Mouse (Mus musculus) fibroblast of lung, adult 2 months (primary cell): ENCODE data around the gene Rpl3l.

Experiments used
- DNase-seq: peaks from one replicate; pipeline ENCODE4 v3.0.0-alpha.2; 2011; ENCODE audit warnings: low read depth

Rpl3l gene

DNA sequence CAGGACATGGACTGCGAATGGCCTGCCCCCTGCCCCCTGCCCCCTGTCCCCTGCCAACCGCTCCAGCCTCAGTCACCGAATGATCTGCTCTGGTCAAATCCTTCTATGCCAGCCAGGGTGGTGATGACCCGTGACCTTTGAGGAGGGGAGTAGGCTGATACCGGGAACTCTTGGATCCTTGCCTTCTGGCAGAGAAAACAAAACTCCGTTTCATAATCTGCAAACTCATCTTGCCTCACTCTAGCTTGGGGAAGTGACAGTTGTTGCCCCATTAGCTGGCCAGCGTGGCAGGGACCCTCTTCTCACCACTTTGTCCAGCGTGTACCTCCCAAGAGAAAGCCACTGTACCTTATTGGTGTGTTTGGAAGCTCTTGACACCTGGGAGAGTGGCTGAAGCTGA, 14.7 kb downstream of the Rpl3l start:
- no peak for DNase-seq

- no peak for DNase-seq
Measured at GRCm38 (mm10) chr17:24743896-24744295, 16.3 kb downstream of the Rpl3l start.

- DNase-seq = no peak
Measured at GRCm38 (mm10) chr17:24744381-24744780, 16.8 kb downstream of the Rpl3l start.

- DNase-seq = peak; percentile 70
Measured at GRCm38 (mm10) chr17:24745526-24746497, 18.2 kb downstream of the Rpl3l start.

- no peak for DNase-seq
Measured at GRCm38 (mm10) chr17:24746986-24747385, 19.4 kb downstream of the Rpl3l start.

DNA sequence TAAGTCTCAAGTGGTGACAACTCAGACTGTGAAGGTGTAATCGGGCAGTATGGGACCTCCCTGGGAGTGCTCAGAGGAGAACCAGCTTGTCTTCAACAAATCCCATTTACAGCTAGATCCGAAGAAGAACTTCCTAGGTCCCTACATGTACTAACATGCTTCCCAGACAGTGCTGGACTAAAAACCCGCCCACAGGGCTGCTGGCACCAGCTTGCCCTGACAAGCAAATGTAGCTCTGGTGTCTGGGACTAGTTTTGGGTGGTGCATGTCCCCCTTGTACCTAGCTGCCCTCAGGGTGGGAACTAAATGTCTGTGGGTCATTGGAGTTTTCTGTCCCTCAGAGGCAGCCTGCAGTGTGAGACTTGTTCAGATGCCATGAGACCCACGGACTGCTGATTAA, 23.9 kb downstream of the Rpl3l start:
- no peak for DNase-seq

DNA sequence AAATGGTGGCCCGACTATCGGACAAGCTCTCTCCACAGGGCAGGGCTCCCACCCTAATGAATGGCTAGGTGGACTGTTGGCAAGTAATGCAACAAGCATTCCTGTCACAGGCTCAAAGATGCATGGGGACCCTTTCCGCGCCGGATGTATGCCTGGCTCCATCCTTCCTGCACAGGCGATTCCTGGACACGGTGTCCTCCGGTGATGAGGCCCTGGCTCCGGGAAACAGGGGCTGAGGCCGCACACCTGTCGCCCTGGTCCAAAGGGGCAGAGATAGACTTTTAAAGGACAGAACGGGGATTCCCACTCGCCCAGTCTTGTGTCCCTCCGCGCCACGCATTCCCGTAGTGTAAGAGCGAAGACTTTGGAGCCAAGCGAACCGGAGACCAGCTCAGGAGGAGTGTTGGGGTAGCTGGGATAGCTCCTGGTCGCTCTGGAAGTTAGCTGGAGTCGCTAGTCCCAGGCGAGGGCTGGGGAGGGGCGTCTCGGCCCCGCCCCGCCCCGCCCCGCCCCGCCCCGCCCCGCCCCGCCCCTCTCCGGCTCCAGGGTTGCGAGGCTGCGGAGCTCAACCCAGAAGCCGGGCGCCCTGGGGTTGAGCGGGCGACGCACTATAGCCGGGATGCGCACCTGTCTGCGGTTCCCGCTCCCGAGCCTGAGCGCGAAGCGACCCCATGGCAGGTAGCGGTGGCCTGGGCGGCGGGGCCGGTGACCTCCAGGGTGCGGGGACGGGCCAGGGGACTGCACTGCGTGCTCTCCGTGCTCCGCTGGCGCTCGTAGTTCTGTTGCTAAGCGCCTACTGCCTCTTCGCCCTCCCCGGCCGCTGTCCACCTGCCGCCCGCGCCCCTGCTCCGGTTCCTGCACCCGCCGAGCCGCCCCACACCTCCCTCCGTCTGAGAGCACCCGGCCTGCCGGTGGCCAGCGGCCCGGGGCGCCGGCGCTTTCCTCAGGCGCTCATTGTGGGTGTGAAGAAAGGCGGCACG, 25.1 kb downstream of the Rpl3l start, which contains the start of gene Hs3st6:
Hs3st6 (plus strand) TSS at position 574 of the 980 bp plus-strand sequence.
- no peak for DNase-seq

DNA sequence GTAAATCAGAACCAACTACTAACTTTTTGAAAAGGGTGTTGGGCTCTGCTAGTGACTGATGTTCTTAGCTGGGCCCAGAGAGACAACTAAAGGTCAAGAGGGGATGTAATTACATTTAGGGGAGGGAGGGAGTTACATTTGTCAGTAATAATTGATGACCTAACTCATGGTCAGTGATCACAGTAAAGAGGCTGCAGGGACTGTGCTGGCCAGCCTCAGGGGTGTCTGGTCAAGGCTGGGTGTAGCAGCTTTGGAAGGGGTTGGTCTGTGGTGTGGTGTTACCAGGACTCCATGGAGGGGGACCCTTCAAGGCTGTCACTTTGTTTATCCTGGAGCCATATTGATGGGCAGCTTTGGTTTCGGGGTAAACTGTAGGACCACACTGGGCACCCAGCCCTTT, 29.8 kb downstream of the Rpl3l start:
- DNase-seq = no peak

DNA sequence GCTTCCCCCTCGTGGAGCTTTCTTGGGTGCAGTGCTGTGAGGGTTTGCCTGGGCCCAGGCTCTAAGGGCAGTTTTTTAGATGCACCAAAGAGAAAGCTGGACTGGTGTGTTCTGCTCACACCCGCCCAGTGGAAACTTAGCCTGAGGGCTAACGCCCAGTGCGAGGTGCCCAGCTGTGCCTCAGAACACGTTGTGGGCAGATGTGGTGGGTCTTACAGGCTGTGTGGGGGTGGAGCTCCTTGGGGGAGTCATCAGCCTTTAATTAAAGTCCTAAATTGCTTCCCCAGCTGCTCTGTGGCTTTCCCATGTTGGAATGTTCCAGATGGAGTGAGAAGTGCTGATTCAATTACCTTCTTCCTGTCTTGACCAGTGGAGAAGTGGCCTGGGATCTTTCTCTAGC, 33.5 kb downstream of the Rpl3l start:
- no peak for DNase-seq

DNA sequence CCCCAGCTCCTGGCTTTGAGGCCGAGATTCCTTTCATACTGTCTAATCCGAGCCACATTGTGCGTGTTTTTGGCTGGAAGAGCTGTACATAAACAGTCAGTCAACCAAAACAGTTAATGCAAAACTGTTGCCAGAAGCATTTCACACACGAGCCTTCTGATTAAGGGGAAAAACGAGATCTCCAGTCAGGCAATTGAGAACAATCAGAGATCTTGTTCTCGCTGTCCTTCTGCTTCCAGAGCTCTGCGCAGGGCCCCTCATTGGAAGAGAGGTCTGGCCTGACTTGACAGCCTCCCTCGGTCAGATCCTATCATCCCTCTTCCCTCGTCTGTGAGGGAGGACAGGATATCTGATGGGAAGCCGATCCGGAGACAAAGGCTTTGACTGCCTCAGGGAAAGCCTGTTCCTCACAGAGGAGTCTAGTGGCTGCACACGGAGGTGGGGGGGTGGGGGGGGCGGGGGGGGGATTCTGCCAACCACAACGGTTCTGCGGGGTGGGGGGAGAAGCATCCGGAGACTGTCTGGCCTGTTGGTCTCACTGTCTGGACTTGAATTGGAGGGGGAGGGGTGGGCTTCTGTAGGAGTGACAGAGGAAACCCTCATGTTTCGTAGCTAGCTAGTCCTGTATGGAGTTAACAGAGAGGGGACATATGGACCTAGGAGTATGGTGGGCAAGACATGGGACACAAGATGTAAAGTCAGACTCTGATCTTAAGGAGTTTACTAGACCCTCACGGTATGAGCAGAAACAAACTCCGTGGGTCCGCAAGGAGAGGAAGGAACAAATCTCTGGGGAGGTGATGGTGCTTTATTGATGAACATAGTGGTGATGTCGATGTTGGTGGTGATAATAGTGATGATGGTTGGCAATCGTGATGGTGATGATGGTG, 37.6 kb downstream of the Rpl3l start:
- no peak for DNase-seq

GRCm38 (mm10) chr17:24766266-24766875, 38.8 kb downstream of the Rpl3l start:
- DNase-seq = no peak

DNA sequence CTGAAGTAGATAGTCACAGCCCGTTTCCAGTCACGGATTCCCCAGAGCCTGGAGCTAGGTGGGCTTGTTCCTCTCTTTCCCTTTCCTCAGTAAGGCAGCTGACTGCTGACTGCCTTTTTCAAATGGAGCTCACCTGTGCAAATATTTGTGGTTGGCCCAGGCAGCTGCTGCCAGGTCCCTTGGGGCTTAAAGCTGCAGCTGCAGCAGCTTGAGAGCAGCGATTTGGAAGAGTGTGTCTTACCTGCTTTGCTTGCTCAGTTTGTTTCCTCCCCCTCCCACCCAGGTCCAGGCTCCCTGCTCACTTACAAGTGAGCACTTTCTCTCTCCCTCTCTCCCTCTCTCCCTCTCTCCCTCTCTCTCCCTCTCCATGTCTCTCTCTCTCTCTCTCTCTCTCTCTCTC, 41.5 kb downstream of the Rpl3l start:
- DNase-seq = no peak

GRCm38 (mm10) chr17:24773241-24773640, 45.6 kb downstream of the Rpl3l start:
- DNase-seq = no peak

GRCm38 (mm10) chr17:24775173-24775572, 47.6 kb downstream of the Rpl3l start:
- no peak for DNase-seq

- DNase-seq = no peak
Measured at GRCm38 (mm10) chr17:24777073-24777472, 49.5 kb downstream of the Rpl3l start.

- DNase-seq = no peak
Measured at GRCm38 (mm10) chr17:24780821-24781220, 53.2 kb downstream of the Rpl3l start.
